Mouse (Mus musculus): ENCODE results near the gene Efna5. TPM values are rescaled to one million over a fixed set of nuclear protein-coding genes. Genes with fewer than 3 reads are reported as not detected.

Efna5 gene
- total RNA-seq, 2 experiments from 2014 or later = 6.7 to 8.5 TPM

- H3K4me3 ChIP-seq = peak overlapping the region; percentile 63
- no peak for DNase-seq (ENCODE audit: low spot score in 2 of 2)
- H3K27ac ChIP-seq = no peak overlapping the region
- TF ChIP-seq CTCF (conservative IDR thresholded peaks at IDR 0.05) = no peak
Observed at GRCm38 (mm10) chr17:62879526-62880310, 1.4 kb downstream of the Efna5 start.

GRCm38 (mm10) chr17:62875727-62876126 is 5.4 kb downstream of the Efna5 start:
- Histone ChIP-seq H3K27ac (no peak overlapping the region), H3K4me3 (no peak overlapping the region)
- no peak for DNase-seq (ENCODE audit: low spot score in 2 of 2)
- no peak for TF ChIP-seq CTCF (conservative IDR thresholded peaks at IDR 0.05)

- TF ChIP-seq CTCF (conservative IDR thresholded peaks at IDR 0.05) = no peak
- no peak overlapping the region for H3K4me3 ChIP-seq
Observed at GRCm38 (mm10) chr17:62871928-62872327, 9.2 kb downstream of the Efna5 start.

GRCm38 (mm10) chr17:62871191-62871590 is 9.9 kb downstream of the Efna5 start:
- TF ChIP-seq CTCF (conservative IDR thresholded peaks at IDR 0.05) = no peak
- H3K27ac ChIP-seq = no peak overlapping the region
- H3K4me3 ChIP-seq = no peak overlapping the region
- no peak for DNase-seq (ENCODE audit: low spot score in 2 of 2)

More at GRCm38 (mm10) chr17:62871928-62872327, 9.2 kb downstream of the Efna5 start:
- no peak overlapping the region for H3K27ac ChIP-seq
- no peak for DNase-seq (ENCODE audit: low spot score in 2 of 2)

- Histone ChIP-seq H3K4me3 (no peak overlapping the region), H3K27ac (no peak overlapping the region)
- TF ChIP-seq CTCF (conservative IDR thresholded peaks at IDR 0.05) = no peak
- DNase-seq (ENCODE audit: low spot score in 2 of 2) = no peak
Observed at GRCm38 (mm10) chr17:62870446-62870845, 10.7 kb downstream of the Efna5 start.

GRCm38 (mm10) chr17:62864966-62865365 is 16.2 kb downstream of the Efna5 start:
- H3K4me3 ChIP-seq = no peak overlapping the region
- no peak overlapping the region for H3K27ac ChIP-seq
- no peak for DNase-seq (ENCODE audit: low spot score in 2 of 2)
- no peak for TF ChIP-seq CTCF (conservative IDR thresholded peaks at IDR 0.05)

GRCm38 (mm10) chr17:62863004-62863403 is 18.1 kb downstream of the Efna5 start:
- no peak for DNase-seq (ENCODE audit: low spot score in 2 of 2)
- no peak for TF ChIP-seq CTCF (conservative IDR thresholded peaks at IDR 0.05)
- Histone ChIP-seq H3K27ac (no peak overlapping the region), H3K4me3 (no peak overlapping the region)

GRCm38 (mm10) chr17:62862298-62862999 is 18.7 kb downstream of the Efna5 start:
- Histone ChIP-seq H3K4me3 (no peak overlapping the region), H3K27ac (no peak overlapping the region)
- DNase-seq (ENCODE audit: low spot score in 2 of 2) = peak; percentile 7 to 12
- no peak for TF ChIP-seq CTCF (conservative IDR thresholded peaks at IDR 0.05)

- no peak for TF ChIP-seq CTCF (conservative IDR thresholded peaks at IDR 0.05)
- DNase-seq (ENCODE audit: low spot score in 2 of 2) = no peak
- H3K4me3 ChIP-seq = no peak overlapping the region
Observed at GRCm38 (mm10) chr17:62857275-62857674, 23.8 kb downstream of the Efna5 start.

GRCm38 (mm10) chr17:62853741-62854140 is 27.4 kb downstream of the Efna5 start:
- no peak for DNase-seq (ENCODE audit: low spot score in 2 of 2)
- no peak for TF ChIP-seq CTCF (conservative IDR thresholded peaks at IDR 0.05)
- Histone ChIP-seq H3K4me3 (no peak overlapping the region), H3K27ac (no peak overlapping the region)

More at GRCm38 (mm10) chr17:62857275-62857674, 23.8 kb downstream of the Efna5 start:
- H3K27ac ChIP-seq = no peak overlapping the region

- no peak for DNase-seq (ENCODE audit: low spot score in 2 of 2)
- Histone ChIP-seq H3K27ac (no peak overlapping the region), H3K4me3 (no peak overlapping the region)
- no peak for TF ChIP-seq CTCF (conservative IDR thresholded peaks at IDR 0.05)
Observed at GRCm38 (mm10) chr17:62852822-62853608, 28.1 kb downstream of the Efna5 start.

- Histone ChIP-seq H3K4me3 (no peak overlapping the region), H3K27ac (no peak overlapping the region)
- DNase-seq (ENCODE audit: low spot score in 2 of 2) = no peak
- no peak for TF ChIP-seq CTCF (conservative IDR thresholded peaks at IDR 0.05)
Observed at GRCm38 (mm10) chr17:62851268-62851667, 29.8 kb downstream of the Efna5 start.

GRCm38 (mm10) chr17:62850603-62851002 is 30.5 kb downstream of the Efna5 start:
- no peak for TF ChIP-seq CTCF (conservative IDR thresholded peaks at IDR 0.05)
- Histone ChIP-seq H3K27ac (no peak overlapping the region), H3K4me3 (no peak overlapping the region)
- DNase-seq (ENCODE audit: low spot score in 2 of 2) = no peak
